In genomic region chr1:129057182-129057581, GRCm38 (mm10) we compare ENCODE assay signal across 15 mouse cellular contexts.
A peak's percentile ranks its signal among the peaks of the same experiment; 100 is the strongest.
DNase-seq lines count a peak whose midpoint lies in the region; ATAC-seq and TF ChIP-seq lines count a peak whose summit lies in the region.
"Had no signal": no experiment of that assay in that cellular context is flagged by ENCODE, and none has a peak within 500 bp of the region (broad histone marks: within the 10 kb centered on the region; RNA-seq: fewer than 3 reads in every experiment).

No protein-coding gene starts in this region.

- no peak for TF ChIP-seq CTCF in hindbrain, postnatal 0 days (IDR thresholded peaks at IDR 0.05; ENCODE audit: low read depth)
- TF ChIP-seq CTCF in left cerebral cortex, adult 2 months (IDR thresholded peaks at IDR 0.05) = no peak

- no peak overlapping the region for H3K4me2 ChIP-seq in hindbrain, postnatal 0 days (ENCODE audit: low read depth, low read length)
- H3K4me2 ChIP-seq in hindbrain, embryonic 12.5 days (replicated peaks) = no peak overlapping the region
- no peak overlapping the region for H3K4me2 ChIP-seq in heart, embryonic 14.5 days (ENCODE audit: low read length)
- H3K4me2 ChIP-seq: neural tube, embryonic 13.5 days had no signal

- no peaks in the 10 kb centered on the region for H3K36me3 ChIP-seq in hindbrain, postnatal 0 days (ENCODE audit: insufficient read depth, low read length)
- H3K36me3 ChIP-seq in hindbrain, embryonic 12.5 days = no peaks in the 10 kb centered on the region
- no peaks in the 10 kb centered on the region for H3K36me3 ChIP-seq in heart, embryonic 14.5 days (ENCODE audit: control insufficient read depth, insufficient read depth, low read length)
- H3K36me3 ChIP-seq: limb, embryonic 10.5 days; neural tube, embryonic 13.5 days had no signal

- no peak for ATAC-seq in hindbrain, postnatal 0 days
- no peak for ATAC-seq in hindbrain, embryonic 12.5 days (ENCODE audit: low FRiP score)
- peak; percentile 73; the same call in 1 of the 2 replicates for ATAC-seq in heart, embryonic 14.5 days (ENCODE audit: insufficient number of reproducible peaks, insufficient read depth, low FRiP score, low read depth)
- ATAC-seq: hindbrain, embryonic 16.5 days had no signal

- H3K4me3 ChIP-seq in hindbrain, postnatal 0 days (ENCODE audit: low read length) = no peak overlapping the region
- H3K4me3 ChIP-seq in hindbrain, embryonic 12.5 days = no peak overlapping the region
- no peak overlapping the region for H3K4me3 ChIP-seq in heart, embryonic 14.5 days (ENCODE audit: control insufficient read depth in 1 of 2, insufficient read depth in 1 of 2, low read depth in 1 of 2, low read length in 2 of 2)
- no peak overlapping the region for H3K4me3 ChIP-seq in left cerebral cortex, adult 2 months
- H3K4me3 ChIP-seq: limb, embryonic 10.5 days; neural tube, embryonic 13.5 days had no signal

- H3K9ac ChIP-seq in hindbrain, postnatal 0 days (replicated peaks; ENCODE audit: low read length) = no peak overlapping the region
- no peak overlapping the region for H3K9ac ChIP-seq in hindbrain, embryonic 12.5 days
- H3K9ac ChIP-seq in heart, embryonic 14.5 days (ENCODE audit: low read length) = no peak overlapping the region
- H3K9ac ChIP-seq: neural tube, embryonic 13.5 days had no signal

- no peaks in the 10 kb centered on the region for H3K27me3 ChIP-seq in hindbrain, postnatal 0 days (ENCODE audit: insufficient read depth, low read length)
- H3K27me3 ChIP-seq in hindbrain, embryonic 12.5 days = no peaks in the 10 kb centered on the region
- H3K27me3 ChIP-seq in heart, embryonic 14.5 days (ENCODE audit: control insufficient read depth, insufficient read depth, low read length) = no peaks in the 10 kb centered on the region
- H3K27me3 ChIP-seq: neural tube, embryonic 13.5 days had no signal

- peak; percentile 7 for DNase-seq in adrenal gland, postnatal 10 days
- no peak for DNase-seq in adrenal gland, postnatal 36 days
- peak; percentile 29 for DNase-seq in hindbrain, postnatal 0 days (ENCODE audit: low spot score)
- DNase-seq in lung, postnatal 10 days = peak; percentile 36
- DNase-seq in kidney, adult 9 months = no peak
- DNase-seq in left cerebral cortex, adult 2 months (ENCODE audit: extremely low spot score in 1 of 2, low spot score in 2 of 2) = no peak
- DNase-seq: adrenal gland, adult 2 months; layer of hippocampus, adult 9-11 months; midbrain, embryonic 14.5 days had no signal

- no peaks in the 10 kb centered on the region for H3K4me1 ChIP-seq in hindbrain, postnatal 0 days (ENCODE audit: insufficient read depth, low read length)
- H3K4me1 ChIP-seq in hindbrain, embryonic 12.5 days = no peaks in the 10 kb centered on the region
- no peaks in the 10 kb centered on the region for H3K4me1 ChIP-seq in heart, embryonic 14.5 days (ENCODE audit: control insufficient read depth in 2 of 2, insufficient read depth in 2 of 2, low read length in 2 of 2)
- H3K4me1 ChIP-seq: limb, embryonic 10.5 days; neural tube, embryonic 13.5 days had no signal

- H3K27ac ChIP-seq in hindbrain, postnatal 0 days = no peak overlapping the region
- H3K27ac ChIP-seq in hindbrain, embryonic 12.5 days = no peak overlapping the region
- H3K27ac ChIP-seq in heart, embryonic 14.5 days (replicated peaks in 1 of 2; ENCODE audit: control insufficient read depth in 1 of 2, insufficient read depth in 1 of 2, low read depth in 2 of 2, low read length in 2 of 2) = peak overlapping the region in 1 of 2 experiments; percentile 20; a peak in 1 of 4 replicates
- H3K27ac ChIP-seq in left cerebral cortex, adult 2 months = no peak overlapping the region
- H3K27ac ChIP-seq: kidney, postnatal 0 days; limb, embryonic 10.5 days; neural tube, embryonic 13.5 days had no signal

- no peaks in the 10 kb centered on the region for H3K9me3 ChIP-seq in hindbrain, postnatal 0 days (ENCODE audit: low read length)
- no peaks in the 10 kb centered on the region for H3K9me3 ChIP-seq in hindbrain, embryonic 12.5 days (replicated peaks)
- no peaks in the 10 kb centered on the region for H3K9me3 ChIP-seq in heart, embryonic 14.5 days (ENCODE audit: control insufficient read depth, low read length)
- H3K9me3 ChIP-seq: limb, embryonic 10.5 days; neural tube, embryonic 13.5 days had no signal

- WGBS in hindbrain, postnatal 0 days = 45% methylated on average over 6 of the region's 6 CpGs
- 80% methylated on average over 6 of the region's 6 CpGs for WGBS in hindbrain, embryonic 12.5 days
- 34% methylated on average over 6 of the region's 6 CpGs for WGBS in heart, embryonic 14.5 days

- intact Hi-C loops in left cerebral cortex, adult 2 months (cut with DNase I) = no loop called here

Comparison
In these comparisons a context has a peak if more than half of its experiments do, and no peak if none do; other contexts are left out.
1. DNase-seq: peak in adrenal gland, postnatal 10 days (single experiment), hindbrain, postnatal 0 days (single experiment) and lung, postnatal 10 days (single experiment); none in adrenal gland, postnatal 36 days (0 of 2), kidney, adult 9 months (single experiment) and left cerebral cortex, adult 2 months (0 of 2).